Comparison of ENCODE assay signal across 28 mouse cellular contexts in the genomic region with DNA sequence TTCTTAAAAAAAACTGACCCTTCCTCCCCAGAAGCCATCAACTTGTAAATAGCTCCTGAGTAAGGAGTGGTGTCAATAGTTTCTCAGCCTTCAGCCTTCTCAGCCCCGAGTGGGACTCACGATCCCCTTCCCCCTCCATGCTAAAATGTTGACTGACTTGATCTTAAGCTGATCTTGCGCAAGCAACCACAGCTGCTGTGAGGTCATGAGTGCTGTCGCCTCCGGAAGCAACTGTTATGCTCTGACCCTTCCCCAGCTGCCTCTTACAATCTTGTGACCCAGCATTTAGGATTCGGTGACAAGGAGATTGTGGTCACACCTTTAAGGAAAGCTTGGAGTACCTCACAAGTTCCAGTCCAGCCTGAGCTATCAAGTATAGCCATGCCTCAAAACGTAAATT. TPM values are rescaled to one million over a fixed set of nuclear protein-coding genes. Genes with fewer than 3 reads are reported as not detected.
DNase-seq lines count a peak whose midpoint lies in the region; ATAC-seq and TF ChIP-seq lines count a peak whose summit lies in the region.
"Had no signal": no experiment of that assay in that cellular context is flagged by ENCODE, and none has a peak within 500 bp of the region (broad histone marks: within the 10 kb centered on the region; RNA-seq: fewer than 3 reads in every experiment).

No protein-coding gene starts in this region.

- no peaks in the 10 kb centered on the region for H3K27me3 ChIP-seq in kidney, adult 2 months (replicated peaks; ENCODE audit: control insufficient read depth, insufficient read depth, low read length)
- H3K27me3 ChIP-seq in kidney, embryonic 16.5 days (ENCODE audit: insufficient read depth, low read length) = peaks cover 3% of the 10 kb centered on the region; the same call in 1 of the 2 replicates
- H3K27me3 ChIP-seq: hindbrain, embryonic 13.5 days; midbrain, embryonic 13.5 days; neural tube, embryonic 15.5 days; stomach, embryonic 15.5 days had no signal

- no peak overlapping the region for H3K27ac ChIP-seq in kidney, adult 2 months (ENCODE audit: insufficient read depth, low read depth, low read length)
- H3K27ac ChIP-seq in kidney, embryonic 16.5 days (ENCODE audit: low read length) = no peak overlapping the region
- H3K27ac ChIP-seq in macrophage = peak overlapping the region; percentile 29; the same call in 1 of the 2 replicates
- H3K27ac ChIP-seq: hindbrain, embryonic 13.5 days; layer of hippocampus, adult 2 months; left cerebral cortex, adult 2 months; limb, embryonic 12.5 days; midbrain, embryonic 13.5 days; neural tube, embryonic 15.5 days; stomach, embryonic 15.5 days had no signal

- no peaks in the 10 kb centered on the region for H3K4me1 ChIP-seq in kidney, adult 2 months (ENCODE audit: control insufficient read depth, insufficient read depth, low read length)
- H3K4me1 ChIP-seq in kidney, embryonic 16.5 days (ENCODE audit: insufficient read depth, low read length) = no peaks in the 10 kb centered on the region
- H3K4me1 ChIP-seq: hindbrain, embryonic 13.5 days; limb, embryonic 12.5 days; midbrain, embryonic 13.5 days; neural tube, embryonic 15.5 days; stomach, embryonic 15.5 days had no signal

- peak; percentile 8 for DNase-seq in kidney, adult 2 months
- peak; percentile 10 for DNase-seq in lung, postnatal 10 days
- no peak for DNase-seq in lung, postnatal 14 days
- DNase-seq in urinary bladder, postnatal 36 days (ENCODE audit: low spot score in 2 of 2) = no peak
- DNase-seq in gastrocnemius, postnatal 25 days = no peak
- DNase-seq: adrenal gland, postnatal 14 days; cerebellum, adult 11-12 months; cerebellum, postnatal 10 days; gastrocnemius, postnatal 10 days; heart, postnatal 4 days; kidney, postnatal 36 days; retina, postnatal 1 day; right cerebral cortex, postnatal 14 days had no signal

- TF ChIP-seq POLR2A in kidney, adult 2 months (IDR thresholded peaks at IDR 0.05; ENCODE audit: low read depth, low read length) = no peak

- no peaks in the 10 kb centered on the region for H3K36me3 ChIP-seq in kidney, adult 2 months (ENCODE audit: control insufficient read depth, insufficient read depth, low read length)
- no peaks in the 10 kb centered on the region for H3K36me3 ChIP-seq in kidney, embryonic 16.5 days (ENCODE audit: insufficient read depth, low read length)
- H3K36me3 ChIP-seq in macrophage (ENCODE audit: inconsistent target) = no peaks in the 10 kb centered on the region
- H3K36me3 ChIP-seq: hindbrain, embryonic 13.5 days; limb, embryonic 12.5 days; midbrain, embryonic 13.5 days; neural tube, embryonic 15.5 days; stomach, embryonic 15.5 days had no signal

- H3K4me2 ChIP-seq in kidney, embryonic 16.5 days (replicated peaks; ENCODE audit: low read depth, low read length) = no peak overlapping the region
- H3K4me2 ChIP-seq: heart, embryonic 11.5 days; hindbrain, embryonic 13.5 days; limb, embryonic 12.5 days; liver, embryonic 11.5 days; midbrain, embryonic 13.5 days; neural tube, embryonic 15.5 days; stomach, embryonic 15.5 days had no signal

- no peak overlapping the region for H3K9ac ChIP-seq in kidney, embryonic 16.5 days (replicated peaks; ENCODE audit: low read length)
- H3K9ac ChIP-seq: hindbrain, embryonic 13.5 days; limb, embryonic 12.5 days; midbrain, embryonic 13.5 days; neural tube, embryonic 15.5 days; stomach, embryonic 15.5 days had no signal

- no peaks in the 10 kb centered on the region for H3K79me2 ChIP-seq in macrophage (ENCODE audit: inconsistent target)

- no peak for TF ChIP-seq CTCF in kidney, adult 2 months (conservative IDR thresholded peaks at IDR 0.05; ENCODE audit: insufficient read depth, insufficient read length, low read depth, low read length)

- H3K4me3 ChIP-seq in kidney, adult 2 months (ENCODE audit: insufficient read depth, low read depth, low read length) = no peak overlapping the region
- H3K4me3 ChIP-seq in kidney, embryonic 16.5 days (ENCODE audit: low read length) = no peak overlapping the region
- no peak overlapping the region for H3K4me3 ChIP-seq in macrophage (ENCODE audit: inconsistent target)
- H3K4me3 ChIP-seq: erythroblast, embryonic 14.5 days; hindbrain, embryonic 13.5 days; layer of hippocampus, adult 2 months; left cerebral cortex, adult 2 months; limb, embryonic 12.5 days; midbrain, embryonic 13.5 days; neural tube, embryonic 15.5 days; stomach, embryonic 15.5 days had no signal

- H3K9me3 ChIP-seq in kidney, embryonic 16.5 days (ENCODE audit: low read length) = no peaks in the 10 kb centered on the region; the same call in 1 of the 2 replicates
- H3K9me3 ChIP-seq: hindbrain, embryonic 13.5 days; limb, embryonic 12.5 days; midbrain, embryonic 13.5 days; neural tube, embryonic 15.5 days; stomach, embryonic 15.5 days had no signal

- 81% methylated on average over 7 of the region's 7 CpGs for WGBS in kidney, adult 2 months
- WGBS in kidney, embryonic 16.5 days = 85% methylated on average over 7 of the region's 7 CpGs
- 55% methylated on average over 7 of the region's 7 CpGs for WGBS in macrophage (ENCODE audit: missing documents)

- ATAC-seq in kidney, embryonic 16.5 days (ENCODE audit: low FRiP score, low TSS enrichment) = no peak
- ATAC-seq: forebrain, embryonic 16.5 days; intestine, embryonic 16.5 days; midbrain, embryonic 13.5 days; Patski had no signal

RNA-seq across cellular contexts. Expression of gene Reps2, which starts 10.1 kb away (rescaled TPM):
- polyA plus RNA-seq in kidney, adult 2 months (2012; rRNA removed) = 8.7 and 9.5 TPM in 2 replicates
- 2.0 TPM in 2 replicates for polyA plus RNA-seq in kidney, embryonic 16.5 days (2015; fragmentation: Nextera tagmentation; extraction: Ambion mirVana)
- total RNA-seq in macrophage (2018; cell fraction: chromatin; rRNA removed) = 100 to 1,000 TPM in 2 of 26 experiments, 10 to 100 TPM in 21, 1 to 10 TPM in 3; 4.6 to 115 (median 21.8) TPM
- 10 to 100 TPM in 13 of 26 experiments, 1 to 10 TPM in 13; 4.9 to 56.0 (median 22.7) TPM for total RNA-seq in macrophage (2018; cell fraction: cytosol; rRNA removed)
- total RNA-seq in macrophage (2018; cell fraction: nucleus; rRNA removed) = 10 to 100 TPM in 20 of 26 experiments, 1 to 10 TPM in 6; 4.3 to 84.7 (median 15.8) TPM
- polyA plus RNA-seq in macrophage (2018) = 14.1 to 27.1 TPM (median 23.9 TPM) in 3 replicates
- total RNA-seq in gastrocnemius, postnatal 25 days (2021) = 1 to 10 TPM; 1.4 to 2.4 TPM

Comparison
In these comparisons a context has a peak if more than half of its experiments do, and no peak if none do; other contexts are left out.
1. DNase-seq: peak in kidney, adult 2 months (single experiment) and lung, postnatal 10 days (single experiment); none in lung, postnatal 14 days (single experiment), urinary bladder, postnatal 36 days (0 of 2) and gastrocnemius, postnatal 25 days (single experiment).